Mouse (Mus musculus) hindbrain, embryonic 13.5 days (tissue): ENCODE measurements around the gene Raf1. TPM values are rescaled to one million over a fixed set of nuclear protein-coding genes. Genes with fewer than 3 reads are reported as not detected.

Experiments used
- ATAC-seq: fragments of 200-750 bp; cut with Nextera tagmentation; 2 replicates; pipeline ENCODE4 v1.8.0; 2017; ENCODE audit warnings: moderate TSS enrichment; ENCODE audit not compliant: low FRiP score
- H3K27ac ChIP-seq: fragments of 300-500 bp; sonication (generic); 2 replicates; pipeline ENCODE4 v1.5.1; 2015; ENCODE audit warnings: inconsistent platforms, mild to moderate bottlenecking, moderate library complexity
- H3K27me3 ChIP-seq: fragments of 300-500 bp; sonication (generic); 2 replicates; pipeline ENCODE4 v1.6.1; 2015; ENCODE audit warnings: mild to moderate bottlenecking, inconsistent platforms
- H3K36me3 ChIP-seq: fragments of 300-500 bp; sonication (generic); 2 replicates; pipeline ENCODE4 v1.6.1; 2015; ENCODE audit warnings: mild to moderate bottlenecking, inconsistent platforms
- H3K4me1 ChIP-seq: fragments of 300-500 bp; sonication (generic); replicated peaks from 2 replicates; pipeline ENCODE4 v1.6.1; 2015; ENCODE audit warnings: inconsistent platforms
- H3K4me2 ChIP-seq: fragments of 300-500 bp; sonication (generic); 2 replicates; pipeline ENCODE4 v1.6.1; 2015; ENCODE audit warnings: inconsistent platforms, mild to moderate bottlenecking, moderate library complexity
- H3K4me3 ChIP-seq: fragments of 300-500 bp; sonication (generic); 2 replicates; pipeline ENCODE4 v1.5.1; 2015; ENCODE audit warnings: mild to moderate bottlenecking, inconsistent platforms
- H3K9ac ChIP-seq: fragments of 300-500 bp; sonication (generic); 2 replicates; pipeline ENCODE4 v1.6.1; 2015; ENCODE audit warnings: mild to moderate bottlenecking, inconsistent platforms
- H3K9me3 ChIP-seq: fragments of 300-500 bp; sonication (generic); 2 replicates; pipeline ENCODE4 v1.6.1; 2016; ENCODE audit warnings: inconsistent platforms
- WGBS: fragments of 180-500 bp; shearing (Covaris S2); methylation state at CpG from one replicate; pipeline ENCODE4 v1.1.7; 2015; 5-methylcytosine and 5-hydroxymethylcytosine counted together
- polyA plus RNA-seq: library from polyadenylated mRNA; unstranded; fragments of >200 nt; fragmentation: Nextera tagmentation; extraction: Ambion mirVana; gene quantifications from 2 replicates; pipeline ENCODE4 v1.2.1, GENCODE M21; 2015

Raf1 gene
- polyA plus RNA-seq, 1 experiment from 2014 or later, result 147 TPM

DNA sequence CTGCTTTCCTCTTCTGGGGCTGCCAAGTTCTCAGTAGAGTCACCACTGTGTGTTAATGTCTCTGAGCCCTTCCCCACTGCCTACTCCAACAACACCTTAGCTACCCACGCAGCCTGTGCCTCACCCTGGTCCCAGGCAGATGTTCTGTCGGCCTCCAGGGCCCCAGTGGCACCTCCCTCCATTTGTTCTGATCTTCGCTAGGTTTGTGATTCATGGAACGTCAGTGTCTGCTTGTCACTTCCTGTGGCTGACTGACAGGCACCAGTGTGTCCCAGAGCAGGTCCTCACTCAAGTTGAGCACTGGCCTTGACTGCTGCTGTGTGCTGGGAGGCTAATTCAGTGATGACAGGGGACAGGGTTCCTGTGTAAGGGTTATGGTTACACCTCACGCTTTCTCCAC lies 99.0 kb downstream of the Raf1 start:
- peaks cover 91% of the 10 kb centered on the region for H3K36me3 ChIP-seq
- H3K27me3 ChIP-seq, result no peaks in the 10 kb centered on the region
- H3K9ac ChIP-seq, result no peak overlapping the region
- no peak for ATAC-seq
- H3K4me2 ChIP-seq, result no peak overlapping the region
- WGBS, result 88% methylated on average over 5 of the region's 5 CpGs
- no peaks in the 10 kb centered on the region for H3K9me3 ChIP-seq
- H3K4me1 ChIP-seq, result no peaks in the 10 kb centered on the region
- H3K4me3 ChIP-seq, result no peak overlapping the region
- no peak overlapping the region for H3K27ac ChIP-seq

DNA sequence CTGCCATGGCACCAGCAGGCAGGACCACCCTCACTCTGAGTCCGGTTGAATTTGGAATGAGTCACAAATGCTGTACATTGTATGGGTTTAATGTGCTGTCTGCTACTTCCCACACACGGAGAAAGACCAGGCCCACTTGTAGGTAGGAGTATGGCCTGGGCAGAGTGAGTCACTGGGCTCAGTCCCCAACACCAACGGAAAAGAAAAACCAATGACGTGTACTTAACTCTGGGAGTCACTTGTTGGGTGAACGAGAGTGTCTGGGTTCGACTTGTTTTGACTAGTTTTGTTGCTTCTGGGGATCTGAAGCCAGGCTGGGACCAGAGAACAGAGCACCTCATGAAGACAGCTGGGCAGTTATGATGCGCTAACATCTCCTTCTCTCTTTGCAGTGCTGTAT lies 102.3 kb downstream of the Raf1 start:
- Histone ChIP-seq H3K27me3 (no peaks in the 10 kb centered on the region), H3K27ac (no peak overlapping the region), H3K36me3 (peaks cover 98% of the 10 kb centered on the region), H3K4me2 (no peak overlapping the region), H3K4me1 (no peaks in the 10 kb centered on the region), H3K9ac (no peak overlapping the region), H3K4me3 (no peak overlapping the region), H3K9me3 (no peaks in the 10 kb centered on the region)
- WGBS, result 93% methylated on average over 7 of the region's 7 CpGs
- ATAC-seq, result no peak

Other genes with a start within 250 kb of the Raf1 start
- 30.1 and 33.4 TPM in 2 replicates for gene Tsen2, start 132.0 kb downstream of the Raf1 start, polyA plus RNA-seq
- gene Mkrn2os, start 84.1 kb downstream of the Raf1 start, polyA plus RNA-seq, result 0.26 and 0.63 TPM in 2 replicates
- 30.2 and 36.7 TPM in 2 replicates for gene Mkrn2, start 74.7 kb downstream of the Raf1 start, polyA plus RNA-seq
- gene Tmem40, start 85.8 kb upstream of the Raf1 start, polyA plus RNA-seq, result 1.6 and 1.7 TPM in 2 replicates
- 14.8 and 15.0 TPM in 2 replicates for gene Cand2, start 97.9 kb upstream of the Raf1 start, polyA plus RNA-seq
- gene Rpl32, start 132.1 kb upstream of the Raf1 start, polyA plus RNA-seq, result 1,291 and 1,358 TPM in 2 replicates
- gene Efcab12, start 161.8 kb upstream of the Raf1 start, polyA plus RNA-seq, result 3.0 and 3.4 TPM in 2 replicates
- gene Mbd4, start 176.7 kb upstream of the Raf1 start, polyA plus RNA-seq, result 10.7 and 13.3 TPM in 2 replicates
- 25.3 and 27.7 TPM in 2 replicates for gene Ift122, start 176.8 kb upstream of the Raf1 start, polyA plus RNA-seq